Mouse (Mus musculus): ENCODE results near the gene Klhl3. TPM values are rescaled to one million over a fixed set of nuclear protein-coding genes. Genes with fewer than 3 reads are reported as not detected.

Gene Klhl3
- polyA plus RNA-seq, 1 experiment: 4.3 TPM

DNA sequence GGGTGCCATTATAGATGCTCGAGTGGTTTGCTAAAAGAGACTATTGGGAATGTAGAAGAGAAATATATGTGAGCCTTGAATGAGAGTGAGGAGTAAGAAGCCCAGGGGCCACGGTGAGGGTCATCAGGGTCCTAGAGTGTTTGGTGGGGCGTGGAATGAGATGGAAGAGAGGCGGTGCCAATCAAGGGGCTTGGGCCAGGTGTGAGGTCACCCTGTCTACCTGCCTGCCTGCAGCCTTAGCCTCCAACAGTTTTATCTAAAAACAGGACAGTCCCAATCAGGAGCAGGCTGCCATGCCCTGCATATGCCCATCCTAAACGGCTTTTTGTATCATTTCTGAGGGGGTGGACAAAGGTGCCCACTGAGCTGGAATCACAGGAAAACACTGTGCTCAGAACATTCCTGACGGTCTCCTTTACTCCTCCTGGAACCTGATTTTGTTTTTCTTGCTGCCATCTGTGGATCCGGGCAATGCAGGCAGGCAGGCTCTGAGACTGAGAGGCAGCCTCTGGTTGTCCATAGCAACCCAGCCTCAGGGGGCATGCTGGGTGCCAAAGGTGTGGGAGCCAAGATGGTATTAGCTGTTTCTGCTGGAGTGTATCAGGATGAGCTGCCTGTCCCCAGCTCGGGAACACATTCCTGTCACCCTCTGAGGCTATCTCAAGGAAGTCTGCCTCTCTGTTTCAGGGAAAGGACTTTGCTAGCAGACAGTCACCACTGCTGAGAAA lies 89.5 kb downstream of the Klhl3 start:
- no peak for DNase-seq (ENCODE audit: low read depth)

DNA sequence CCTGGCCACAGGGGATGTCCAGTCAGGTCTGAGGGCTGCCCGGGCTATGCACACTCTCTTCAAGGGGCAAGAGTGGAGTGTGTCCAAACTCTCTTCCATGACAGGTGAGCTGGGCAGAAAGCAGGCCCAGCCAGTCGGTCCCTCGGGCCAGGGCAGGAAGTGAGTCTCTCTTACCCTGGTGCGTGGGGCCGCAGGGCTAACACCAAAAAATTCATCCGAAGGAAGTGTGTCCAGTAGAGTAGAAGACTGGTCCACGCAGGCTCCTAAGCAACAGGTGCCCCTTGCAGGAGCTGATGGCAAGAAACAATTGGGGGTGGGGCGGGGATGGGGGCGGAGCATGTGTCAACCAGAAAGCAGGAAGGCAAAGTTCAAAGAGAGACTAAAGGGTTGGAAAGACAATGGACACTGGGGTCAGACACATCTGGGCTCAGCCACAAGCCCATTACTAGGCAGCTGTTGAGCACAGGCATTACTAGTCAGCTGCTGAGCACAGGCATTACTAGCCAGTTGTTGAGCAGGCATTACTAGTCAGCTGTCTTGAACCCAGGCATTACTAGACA lies 90.3 kb downstream of the Klhl3 start:
- no peak for DNase-seq (ENCODE audit: low read depth)

DNA sequence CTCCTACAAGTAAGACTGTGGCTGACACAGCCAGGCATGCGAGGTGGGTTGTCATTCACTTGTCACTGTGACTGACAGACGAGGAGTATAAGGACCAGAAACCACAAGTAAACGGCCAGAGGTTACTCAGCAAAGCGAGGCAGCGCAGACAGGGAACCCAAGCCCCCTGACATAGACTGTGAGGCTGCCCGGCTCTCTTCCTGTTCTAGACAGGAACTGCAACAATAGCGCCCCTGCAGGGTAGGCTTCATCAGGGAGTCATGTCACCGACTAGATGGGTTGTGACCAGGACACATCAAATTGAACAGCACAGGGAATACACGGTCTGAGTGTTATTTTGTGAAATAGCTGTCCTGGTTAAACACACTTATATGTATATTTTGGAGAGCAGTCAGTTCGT lies 93.0 kb downstream of the Klhl3 start:
- DNase-seq (ENCODE audit: low read depth): no peak

DNA sequence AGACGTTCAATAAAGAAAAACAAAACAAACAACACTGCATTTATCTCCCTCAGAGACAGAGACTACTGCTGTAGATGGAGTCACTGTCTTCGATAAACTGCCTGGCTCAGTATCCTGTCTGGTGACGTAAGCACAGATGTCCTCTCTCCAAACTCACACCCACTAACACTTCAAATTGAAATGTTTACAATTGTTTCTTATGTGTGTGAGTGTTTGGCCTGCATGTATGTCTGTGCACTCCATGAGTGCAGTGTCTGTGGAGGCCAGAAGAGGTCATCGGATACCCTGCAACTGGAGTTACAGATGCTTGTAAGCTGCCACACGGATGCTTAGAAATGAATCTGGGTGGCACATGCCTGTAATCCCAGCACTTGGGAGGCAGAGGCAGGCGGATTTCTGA lies 96.1 kb downstream of the Klhl3 start:
- no peak for DNase-seq (ENCODE audit: low read depth)

DNA sequence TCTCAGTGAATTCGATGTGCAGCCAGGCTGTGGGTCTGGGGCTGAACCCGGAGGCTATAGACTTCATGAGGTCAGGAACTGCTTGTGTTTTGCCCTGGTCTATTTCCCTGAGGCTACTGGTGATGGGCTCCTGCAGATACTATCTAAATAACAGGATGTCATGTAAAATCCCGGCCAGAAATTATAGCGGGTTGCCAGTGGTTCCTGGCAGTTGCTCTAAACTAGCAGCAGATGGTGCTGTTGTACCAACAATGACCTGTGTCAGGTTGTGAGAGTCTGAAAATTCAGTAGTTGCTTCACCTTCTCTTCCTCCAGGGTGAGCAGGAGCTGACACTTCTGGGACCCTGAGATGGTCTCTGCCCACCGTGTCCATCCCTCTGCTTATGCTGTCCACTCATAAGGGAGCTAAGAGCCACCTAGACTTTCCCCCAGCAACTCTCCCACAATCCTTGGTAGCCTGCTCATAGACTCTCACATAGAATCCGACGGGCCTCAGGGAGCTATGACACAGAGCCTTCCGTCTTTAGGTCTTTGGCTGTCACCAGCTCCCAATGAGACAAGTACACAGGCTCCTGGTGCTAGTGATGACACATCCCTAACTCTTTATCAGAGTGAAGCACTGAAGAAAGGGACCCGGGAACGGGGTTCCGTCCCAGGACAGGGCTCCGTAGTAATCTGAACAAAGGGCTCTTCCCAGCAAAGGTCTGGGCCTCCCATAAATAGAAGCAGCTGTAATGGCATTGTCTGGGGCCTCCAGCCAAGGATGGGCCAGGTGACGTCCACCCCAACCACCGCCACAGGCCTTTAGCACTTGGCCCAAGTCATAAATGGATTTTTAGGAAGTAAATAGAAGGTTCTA lies 101.1 kb downstream of the Klhl3 start:
- DNase-seq (ENCODE audit: low read depth): no peak

DNA sequence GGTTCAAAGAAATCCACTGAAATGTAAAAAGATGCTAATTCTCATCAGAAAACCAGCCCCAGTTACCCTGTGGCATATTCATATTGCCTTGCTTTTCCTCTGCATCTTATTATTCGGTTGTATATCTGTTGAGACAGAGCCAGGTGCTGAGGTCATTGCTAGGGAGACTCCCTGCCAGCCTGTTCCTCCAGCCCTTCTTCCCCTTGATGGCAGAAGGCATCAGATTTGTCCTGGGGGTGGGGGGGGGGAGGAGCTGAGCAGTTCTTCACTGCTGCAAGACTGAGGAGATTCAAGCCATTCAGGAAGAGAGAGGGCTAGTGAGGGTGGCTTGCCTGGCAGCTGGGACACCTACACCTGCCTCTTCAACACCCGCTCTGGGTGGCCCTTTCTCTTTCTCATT lies 101.9 kb downstream of the Klhl3 start:
- no peak for DNase-seq (ENCODE audit: low read depth)

DNA sequence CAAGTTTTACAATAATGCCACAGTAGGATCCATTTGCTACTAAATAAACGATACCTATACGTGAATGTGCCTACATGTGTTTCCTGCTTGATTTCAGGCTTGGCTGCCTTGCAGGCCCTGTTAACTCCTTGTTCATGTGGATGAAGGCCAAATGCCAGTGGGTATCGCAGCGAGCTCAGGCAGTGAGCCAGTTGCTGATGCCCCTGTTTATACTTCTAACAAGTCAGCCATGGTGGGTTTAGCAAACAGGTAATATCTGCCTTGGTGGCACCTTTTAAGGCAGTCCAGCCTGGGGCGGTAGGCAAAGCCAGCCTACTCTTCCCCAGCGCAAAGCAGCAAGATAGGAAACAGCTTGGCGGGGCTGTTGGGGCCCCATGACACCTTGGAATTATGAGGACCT lies 103.0 kb downstream of the Klhl3 start:
- DNase-seq (ENCODE audit: low read depth): no peak

DNA sequence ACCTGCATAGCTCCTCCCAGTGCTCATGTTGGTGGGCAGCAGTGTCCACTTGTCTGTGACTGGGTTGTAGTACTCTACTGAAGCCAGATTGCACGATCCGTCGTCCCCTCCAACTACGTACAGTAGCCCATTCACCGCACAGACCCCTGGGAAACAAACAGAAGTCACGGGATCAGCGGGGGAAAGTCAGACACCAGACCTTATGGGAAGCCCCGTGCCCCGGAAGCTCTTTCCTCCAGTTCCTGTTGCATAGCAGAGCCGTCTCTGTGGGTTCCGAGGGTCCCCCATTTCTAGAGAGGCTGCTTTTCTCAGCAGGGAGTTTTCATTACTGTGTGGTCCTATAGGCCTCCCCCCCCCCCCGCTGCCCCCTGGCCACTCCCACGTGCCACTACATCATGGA lies 104.1 kb downstream of the Klhl3 start:
- DNase-seq (ENCODE audit: low read depth): no peak

DNA sequence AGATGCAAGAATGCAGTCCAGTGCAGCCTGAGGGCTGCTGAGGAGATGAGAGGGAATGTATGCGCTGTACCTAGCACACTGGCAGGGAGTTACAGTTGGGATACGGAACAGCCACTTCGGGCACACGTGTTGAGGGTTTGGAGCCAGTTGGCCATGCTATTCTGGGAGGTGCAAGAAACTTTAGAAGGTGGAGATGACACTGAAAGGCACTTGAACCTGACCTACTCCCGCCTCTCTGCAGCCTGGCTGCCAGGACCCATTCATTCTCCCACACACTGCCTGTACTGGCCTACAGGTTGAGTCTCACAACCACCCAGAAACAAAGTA lies 105.4 kb downstream of the Klhl3 start:
- DNase-seq (ENCODE audit: low read depth): no peak

DNA sequence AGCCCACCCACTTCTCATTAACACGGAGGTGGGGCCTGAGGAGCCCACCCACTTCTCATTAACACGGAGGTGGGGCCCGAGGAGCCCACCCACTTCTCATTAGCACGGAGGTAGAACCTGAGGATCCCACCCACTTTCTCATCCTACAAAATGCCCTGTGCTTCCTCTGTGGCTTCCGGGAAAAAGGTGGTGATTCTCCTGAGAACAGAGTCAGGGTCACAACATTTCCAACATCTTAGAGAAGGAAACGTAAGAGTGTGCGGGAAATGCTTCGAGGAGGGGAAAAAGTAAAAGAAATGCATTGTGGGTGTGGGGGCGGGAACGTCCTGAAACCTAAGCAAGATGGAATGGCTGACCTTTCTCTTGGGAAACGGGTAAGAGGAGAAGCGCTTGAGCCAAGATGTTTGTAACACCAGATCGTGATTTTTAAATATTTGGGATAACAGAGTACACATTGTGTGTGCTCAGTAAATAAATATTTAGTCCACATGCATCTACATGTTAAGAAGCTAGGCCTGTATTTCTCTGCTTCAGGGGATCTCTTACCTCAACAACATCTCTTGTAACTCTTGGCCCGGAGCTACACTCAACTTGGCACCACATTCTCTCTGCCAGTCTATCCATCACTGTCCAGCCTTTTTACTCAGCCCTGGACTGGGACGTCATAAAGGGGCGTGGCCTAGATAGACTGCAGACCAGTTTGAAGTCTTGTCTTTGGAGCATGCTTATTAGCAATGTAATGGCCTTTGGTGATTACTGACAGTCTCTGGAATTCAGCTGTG lies 105.9 kb downstream of the Klhl3 start:
- DNase-seq (ENCODE audit: low read depth): no peak

DNA sequence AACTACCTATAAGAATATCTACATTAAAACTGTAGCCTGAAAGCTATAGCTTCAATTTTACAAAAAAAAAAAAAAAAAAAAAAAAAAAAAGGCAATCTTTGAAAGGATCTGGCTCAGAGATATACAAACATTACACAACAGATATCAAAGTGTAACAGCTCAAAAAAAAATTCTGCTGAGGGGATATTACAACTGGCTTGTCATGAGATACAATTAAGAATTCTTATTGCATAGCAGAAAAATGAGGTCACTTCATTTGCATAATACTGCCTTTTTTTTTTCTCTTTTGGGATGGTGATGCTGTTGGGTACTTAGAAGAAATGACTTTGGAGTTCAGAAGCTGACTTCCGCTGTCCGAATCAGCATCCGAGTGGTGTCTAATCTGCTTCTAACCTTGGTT lies 111.6 kb downstream of the Klhl3 start:
- DNase-seq (ENCODE audit: low read depth): no peak

DNA sequence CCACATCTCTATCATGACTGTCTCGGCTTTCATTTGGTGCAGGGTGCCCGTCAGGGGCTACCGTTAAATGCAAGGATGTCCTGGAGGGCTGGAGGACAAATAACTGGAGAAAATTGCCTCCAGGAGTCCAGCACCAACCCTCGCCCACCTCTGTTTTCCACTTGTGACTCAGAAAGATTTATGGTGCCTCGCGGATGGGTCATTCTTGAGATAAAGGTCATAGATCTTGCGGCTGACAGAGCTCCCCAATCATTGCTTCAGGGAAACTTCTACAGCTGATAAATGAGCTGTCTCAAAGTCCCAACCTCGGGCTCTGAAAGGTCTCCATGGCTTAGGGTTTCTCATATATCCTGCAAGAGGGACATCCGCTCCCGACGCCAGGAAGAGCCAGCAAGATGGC lies 116.9 kb downstream of the Klhl3 start:
- DNase-seq (ENCODE audit: low read depth): no peak

DNA sequence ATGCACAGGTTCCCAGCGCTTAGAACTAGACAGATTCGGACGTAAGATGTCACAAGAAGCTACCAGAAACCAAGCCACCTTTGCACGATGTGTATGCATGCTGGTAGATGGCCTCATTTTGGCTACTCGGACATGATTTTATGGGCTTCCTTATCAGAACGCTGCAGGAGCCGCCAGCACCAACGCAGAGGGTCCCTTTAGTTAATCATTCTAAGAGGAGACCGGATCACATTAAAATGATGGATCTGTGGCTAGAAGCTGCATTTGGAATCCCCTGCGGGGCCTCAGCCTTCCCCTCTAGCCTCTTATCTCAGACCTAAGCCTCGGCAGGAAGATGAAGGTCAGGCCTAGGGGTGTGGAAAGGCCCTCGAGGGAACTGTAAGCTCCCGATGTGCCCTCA lies 117.5 kb downstream of the Klhl3 start:
- no peak for DNase-seq (ENCODE audit: low read depth)

DNA sequence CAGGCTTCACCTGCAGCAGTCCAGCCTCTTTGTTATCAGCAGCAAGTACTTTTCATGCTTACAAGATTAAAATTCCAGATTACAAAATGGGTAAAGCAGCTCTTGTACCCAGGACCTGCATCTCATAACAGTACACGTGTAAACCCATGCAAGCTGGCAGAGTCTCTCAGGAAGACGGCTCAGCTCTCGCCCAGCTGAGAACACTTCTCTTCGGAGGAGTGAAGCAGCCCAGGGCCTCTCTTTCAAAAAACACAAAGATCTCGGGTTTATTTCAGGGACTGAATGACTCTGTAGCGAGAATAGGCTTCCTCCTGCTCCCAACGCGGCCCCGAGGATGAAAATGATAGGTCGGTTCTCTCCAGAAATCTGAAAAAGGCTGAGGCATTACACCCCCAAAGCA lies 128.8 kb downstream of the Klhl3 start:
- no peak for DNase-seq (ENCODE audit: low read depth)

DNA sequence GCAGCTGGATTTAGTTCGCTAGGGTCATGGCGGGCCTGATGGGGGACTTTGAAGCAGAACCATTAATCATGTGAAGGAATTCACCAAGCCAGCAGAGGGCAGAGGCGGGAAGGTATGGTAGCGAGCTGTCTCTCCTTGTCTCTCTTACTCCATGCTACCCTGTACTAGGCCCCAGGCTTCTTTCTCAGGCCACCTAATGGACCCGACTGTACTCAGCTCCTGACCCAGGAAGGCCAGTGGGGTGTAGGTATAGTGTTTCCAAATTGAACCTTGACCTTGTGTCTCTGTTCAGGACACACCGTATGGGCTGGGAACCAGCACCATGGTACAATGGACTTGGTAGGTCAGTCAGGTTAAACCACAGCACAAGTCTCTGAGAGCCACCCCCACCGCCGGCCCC lies 129.2 kb downstream of the Klhl3 start:
- no peak for DNase-seq (ENCODE audit: low read depth)

DNA sequence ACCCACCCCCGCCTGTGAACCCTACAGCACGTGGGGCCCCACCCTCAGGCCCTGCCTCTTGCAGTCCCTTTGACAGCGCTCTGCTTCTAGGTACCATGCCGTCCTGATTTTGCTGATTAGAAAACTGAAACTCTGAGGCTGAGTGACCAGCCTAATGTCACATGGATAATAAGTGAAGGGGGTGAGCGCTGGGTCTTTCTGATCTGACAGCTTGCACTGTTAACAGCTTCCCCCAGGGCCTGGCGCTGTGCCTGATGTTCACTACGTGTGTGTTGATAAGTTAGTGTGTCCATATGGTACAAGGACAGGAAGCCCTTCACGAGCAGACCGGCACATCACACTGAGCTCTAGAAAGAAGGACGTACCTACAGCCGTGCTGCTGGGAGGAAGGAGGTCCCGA lies 130.1 kb downstream of the Klhl3 start:
- DNase-seq (ENCODE audit: low read depth): no peak

DNA sequence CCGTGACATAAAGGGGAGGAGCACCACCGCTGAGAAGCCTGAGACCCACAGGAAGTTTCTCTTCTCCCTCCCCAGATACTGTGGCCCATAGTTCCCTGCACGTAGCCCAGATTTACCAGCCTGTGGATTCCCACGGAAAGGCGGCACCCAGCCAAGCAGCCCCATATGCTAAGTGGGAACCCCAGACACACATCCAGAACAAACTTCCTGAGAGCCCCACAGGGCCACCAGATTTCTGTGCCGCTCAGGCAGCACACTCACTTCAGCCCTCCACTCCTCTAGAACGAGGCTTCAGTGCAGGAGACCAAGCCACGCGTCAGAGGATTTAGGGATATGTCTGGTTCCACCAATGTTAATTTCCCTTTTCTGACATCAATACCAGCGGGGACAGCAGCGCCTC lies 130.5 kb downstream of the Klhl3 start:
- DNase-seq (ENCODE audit: low read depth): no peak

DNA sequence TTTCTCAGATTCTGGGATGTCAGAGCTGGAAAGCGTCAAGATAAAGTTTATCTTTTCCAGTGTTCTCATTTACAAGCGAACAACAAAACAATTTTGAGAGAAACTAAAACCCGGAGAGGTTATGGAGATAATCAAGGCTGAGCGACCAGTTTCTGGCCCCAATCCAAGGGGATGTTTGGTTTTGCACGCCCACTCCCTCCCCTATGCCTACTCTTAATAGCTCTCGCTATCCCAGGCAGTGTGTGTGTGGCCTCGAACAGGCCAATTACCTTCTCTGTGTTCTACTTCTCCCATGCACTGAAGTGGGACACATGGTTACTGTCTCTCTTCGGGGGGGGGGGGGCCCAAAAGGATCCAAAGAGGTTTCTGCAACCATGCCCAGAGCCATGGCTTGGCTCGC lies 132.7 kb downstream of the Klhl3 start:
- no peak for DNase-seq (ENCODE audit: low read depth)

DNA sequence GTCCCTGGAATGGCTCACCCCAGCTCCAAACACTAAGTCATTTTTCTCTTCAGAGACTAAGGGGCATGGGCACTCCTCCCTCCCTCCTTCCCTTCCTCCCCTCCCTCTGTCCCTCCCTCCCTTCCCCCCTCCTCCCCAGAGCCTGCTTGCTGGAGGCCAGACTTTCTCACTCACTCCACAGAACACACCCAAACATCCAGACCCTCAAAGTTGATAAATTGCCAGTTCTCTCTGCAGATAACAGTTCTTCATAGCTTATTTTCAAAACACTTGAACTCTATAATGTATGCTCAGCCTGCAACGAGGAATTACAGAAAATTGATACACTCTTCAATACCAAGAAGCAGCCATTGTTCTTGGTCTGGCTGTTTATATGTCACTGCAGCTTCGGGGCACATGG lies 133.3 kb downstream of the Klhl3 start:
- no peak for DNase-seq (ENCODE audit: low read depth)

DNA sequence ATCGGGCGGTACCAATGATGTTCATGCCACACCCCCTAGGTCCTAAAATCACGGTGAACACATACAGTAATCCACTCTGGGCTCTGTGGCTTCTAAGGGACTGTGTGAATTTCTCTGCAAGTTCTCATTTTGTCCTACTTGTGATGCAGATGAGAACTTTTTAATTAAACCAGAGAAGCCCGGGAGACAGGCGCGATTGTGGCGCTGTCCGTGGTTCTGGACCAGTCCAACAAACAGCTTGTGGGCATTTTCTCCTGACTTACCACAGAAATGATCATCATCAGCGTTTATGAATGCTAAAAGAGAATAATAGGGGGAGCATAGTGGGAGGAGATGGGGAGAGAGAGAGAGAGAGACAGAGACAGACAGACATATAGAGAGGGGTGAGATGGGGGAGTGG lies 134.5 kb downstream of the Klhl3 start:
- DNase-seq (ENCODE audit: low read depth): no peak

DNA sequence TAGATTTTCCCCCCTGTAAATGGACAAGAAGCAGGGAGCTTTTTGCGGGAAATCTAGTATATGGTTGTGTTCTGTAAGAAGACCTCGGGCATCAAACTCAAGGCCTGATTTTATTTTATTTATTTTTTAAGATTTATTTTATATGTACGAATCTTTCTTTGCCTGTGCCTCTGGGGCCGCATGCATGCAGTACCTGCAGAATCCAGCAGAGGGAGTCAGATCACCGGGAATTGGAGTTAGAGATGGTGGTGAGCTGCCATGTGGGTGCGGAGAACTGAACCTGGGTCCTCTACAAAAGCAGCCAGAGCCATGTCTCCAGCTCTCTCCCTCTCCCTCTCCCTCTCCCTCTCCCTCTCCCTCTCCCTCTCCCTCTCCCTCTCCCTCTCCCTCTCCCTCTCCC lies 135.7 kb downstream of the Klhl3 start:
- no peak for DNase-seq (ENCODE audit: low read depth)

DNA sequence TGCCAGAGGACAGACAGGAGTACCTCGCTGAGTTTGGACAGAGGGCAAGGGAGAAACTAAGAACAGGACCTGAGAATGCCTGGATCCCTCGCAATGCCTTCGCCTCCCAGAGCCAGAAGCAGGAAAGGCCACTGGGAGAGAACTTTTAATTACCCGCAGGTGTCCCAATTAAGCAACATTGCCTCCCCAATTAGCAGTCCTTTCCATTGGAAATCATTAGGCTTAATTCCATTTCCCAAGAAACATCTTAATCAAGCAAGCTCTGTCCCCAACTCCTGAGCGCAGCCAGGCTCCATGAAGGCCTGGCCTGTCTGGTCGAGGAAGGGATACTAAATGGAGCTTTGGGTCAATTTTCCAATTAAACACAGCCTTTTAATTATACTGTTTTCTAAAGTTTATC lies 147.7 kb downstream of the Klhl3 start:
- DNase-seq (ENCODE audit: low read depth): no peak

DNA sequence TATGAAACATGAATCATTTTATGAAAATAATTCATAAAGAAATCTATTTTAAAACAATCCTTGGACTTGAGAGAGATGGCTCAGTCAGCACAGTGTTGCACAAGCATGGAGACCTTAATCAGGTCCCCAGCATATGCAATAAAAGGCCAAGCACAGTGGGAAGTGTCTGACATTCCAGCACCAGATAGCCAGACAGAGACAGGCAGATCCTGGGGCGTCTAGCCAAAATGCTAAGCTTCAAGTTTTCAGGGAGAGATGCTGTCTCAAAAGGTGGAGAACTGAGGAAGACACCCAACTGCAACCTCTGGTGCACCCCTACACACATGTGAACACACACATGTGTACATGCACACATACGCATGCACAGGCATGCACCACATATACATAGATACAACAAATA lies 153.1 kb downstream of the Klhl3 start:
- DNase-seq (ENCODE audit: low read depth): no peak

Measured in gonadal fat pad, adult 2 months (tissue).